Mouse (Mus musculus): ENCODE results near the gene Cda.

The Cda gene

DNA sequence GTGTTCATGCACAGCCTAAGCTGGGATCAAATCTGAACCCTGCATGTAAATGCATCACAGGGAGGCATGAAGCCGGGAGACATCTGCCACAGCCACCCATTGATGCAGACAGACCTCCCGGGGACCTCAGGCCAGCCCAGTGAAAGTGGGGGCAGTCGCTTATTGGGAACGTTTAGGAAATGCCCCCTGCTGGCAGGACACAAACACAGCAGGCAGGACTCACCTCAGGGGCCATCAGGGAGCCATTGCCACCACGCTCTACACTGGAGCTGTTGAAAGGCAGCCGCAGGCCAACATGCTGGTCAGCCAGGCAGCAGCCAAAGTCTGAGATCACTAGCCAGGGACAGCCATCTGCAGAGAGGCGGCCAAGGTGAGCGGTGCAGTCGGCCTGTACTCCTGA lies 52.0 kb downstream of the Cda start:
- in situ Hi-C loops (cut with MboI; ENCODE audit: unreplicated experiment in 2 of 2): loop anchor here (5.0 to 25.0 kb wide), 3 partner anchors 112 to 978 kb away; no protein-coding TSS in a partner anchor

DNA sequence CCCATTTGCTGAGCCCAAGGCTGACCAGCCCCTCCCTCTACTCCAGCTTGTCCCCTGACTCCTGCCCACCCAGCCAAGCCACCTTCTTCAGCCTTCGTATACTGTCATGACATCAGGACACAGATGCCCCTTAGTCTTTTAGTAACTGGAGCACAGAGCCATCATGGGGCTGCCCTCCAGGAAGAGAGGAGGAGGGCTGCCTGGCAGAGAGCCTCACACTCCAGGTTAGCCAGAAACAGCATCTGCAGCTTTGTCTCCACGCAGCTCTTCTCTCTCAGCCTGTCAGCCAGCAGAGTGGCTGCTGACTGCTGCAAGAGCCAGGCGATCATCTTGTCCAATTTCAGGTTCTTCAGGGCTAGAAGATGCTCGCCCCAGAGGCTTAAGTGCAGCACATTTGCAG lies 54.0 kb downstream of the Cda start:
- in situ Hi-C loops (cut with MboI; ENCODE audit: unreplicated experiment in 2 of 2): loop anchor here in 1 of 2 experiments (10.0 to 25.0 kb wide), 2 partner anchors 349 to 976 kb away; no protein-coding TSS in a partner anchor

DNA sequence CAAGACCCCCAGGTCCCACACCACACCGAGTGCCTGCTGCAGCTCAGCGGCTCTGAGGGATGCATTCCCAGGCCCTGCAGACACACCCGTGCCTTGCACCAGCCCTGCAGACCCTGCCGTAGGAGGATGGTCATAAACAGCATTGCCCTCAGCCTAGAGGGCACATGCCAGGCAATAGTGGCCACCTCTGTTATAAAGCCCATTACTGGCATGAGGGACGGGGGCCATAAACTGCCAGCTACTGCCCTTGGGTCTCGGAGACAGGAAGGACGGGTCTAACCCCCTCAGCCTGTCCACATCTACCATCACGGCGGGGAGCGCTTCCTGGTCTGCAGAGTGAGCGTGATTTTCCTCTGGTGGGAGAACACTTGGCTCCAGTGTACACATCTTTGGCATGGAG lies 54.8 kb downstream of the Cda start:
- in situ Hi-C loops (cut with MboI; ENCODE audit: unreplicated experiment in 2 of 2): loop anchor here in 1 of 2 experiments (10.0 to 25.0 kb wide), 2 partner anchors 348 to 976 kb away; no protein-coding TSS in a partner anchor

DNA sequence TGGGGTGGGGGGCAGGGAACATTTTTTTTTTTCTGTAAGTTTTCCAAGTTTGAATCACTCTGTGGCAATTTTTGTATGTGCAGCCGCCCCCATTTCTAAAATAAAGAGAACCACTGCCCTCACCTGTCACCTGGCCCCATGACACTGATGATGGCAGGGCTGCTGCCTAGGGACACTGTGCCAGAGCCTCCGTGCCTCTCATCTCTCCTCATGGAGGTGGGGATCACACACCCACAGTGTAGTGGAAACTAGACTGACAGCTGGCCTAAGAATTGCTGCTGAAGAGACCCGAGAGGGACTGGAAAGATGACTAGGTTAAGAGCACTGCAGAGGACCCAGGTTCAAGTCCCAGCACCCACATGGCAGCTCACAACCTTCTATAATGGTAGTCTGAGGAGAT lies 55.7 kb downstream of the Cda start:
- in situ Hi-C loops (cut with MboI; ENCODE audit: unreplicated experiment in 2 of 2): loop anchor here in 1 of 2 experiments (10.0 to 25.0 kb wide), 2 partner anchors 347 to 975 kb away; no protein-coding TSS in a partner anchor

DNA sequence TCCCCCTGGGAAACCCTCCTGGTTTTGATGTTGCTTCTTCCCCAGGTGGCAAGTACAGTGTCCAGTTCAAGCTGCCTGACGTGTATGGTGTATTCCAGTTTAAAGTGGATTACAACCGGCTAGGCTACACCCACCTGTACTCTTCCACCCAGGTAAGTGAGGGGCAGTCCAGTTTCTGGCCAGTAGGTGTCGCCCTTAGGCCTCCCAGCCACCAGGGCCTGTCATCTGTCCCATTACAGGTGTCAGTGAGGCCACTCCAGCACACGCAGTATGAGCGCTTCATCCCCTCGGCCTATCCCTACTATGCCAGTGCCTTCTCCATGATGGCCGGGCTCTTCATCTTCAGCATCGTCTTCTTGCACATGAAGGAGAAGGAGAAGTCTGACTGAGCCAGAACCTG lies 56.2 kb downstream of the Cda start:
- in situ Hi-C loops (cut with MboI; ENCODE audit: unreplicated experiment in 2 of 2): loop anchor here in 1 of 2 experiments (10.0 to 25.0 kb wide), 2 partner anchors 347 to 974 kb away; no protein-coding TSS in a partner anchor

DNA sequence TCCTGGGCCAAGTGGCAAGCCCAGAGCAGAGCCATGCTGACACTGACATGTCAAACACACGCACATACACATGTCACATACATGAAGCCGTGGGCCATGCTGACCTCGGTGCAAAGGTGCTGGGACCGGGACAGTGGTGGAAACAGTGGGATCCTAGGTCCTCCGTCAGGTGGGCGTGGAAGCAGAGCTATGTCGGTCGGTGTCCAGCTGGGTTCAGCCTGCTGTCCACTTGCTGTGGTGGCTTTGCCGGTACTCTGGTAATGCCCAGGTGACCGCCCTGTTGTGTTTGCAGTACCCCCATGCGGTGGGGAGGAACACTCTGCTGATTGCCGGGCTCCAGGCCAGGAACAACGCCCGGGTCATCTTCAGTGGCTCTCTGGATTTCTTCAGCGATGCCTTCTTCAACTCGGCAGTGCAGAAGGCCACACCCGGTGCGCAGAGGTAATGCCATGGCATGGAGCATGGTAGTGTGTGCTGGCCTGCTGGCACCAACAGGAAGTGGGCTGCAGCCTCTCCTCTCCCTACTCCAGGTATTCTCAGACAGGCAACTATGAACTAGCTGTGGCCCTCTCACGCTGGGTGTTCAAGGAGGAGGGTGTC lies 57.4 kb downstream of the Cda start:
- in situ Hi-C loops (cut with MboI; ENCODE audit: unreplicated experiment in 2 of 2): loop anchor here in 1 of 2 experiments (10.0 to 25.0 kb wide), 2 partner anchors 346 to 973 kb away; no protein-coding TSS in a partner anchor

DNA sequence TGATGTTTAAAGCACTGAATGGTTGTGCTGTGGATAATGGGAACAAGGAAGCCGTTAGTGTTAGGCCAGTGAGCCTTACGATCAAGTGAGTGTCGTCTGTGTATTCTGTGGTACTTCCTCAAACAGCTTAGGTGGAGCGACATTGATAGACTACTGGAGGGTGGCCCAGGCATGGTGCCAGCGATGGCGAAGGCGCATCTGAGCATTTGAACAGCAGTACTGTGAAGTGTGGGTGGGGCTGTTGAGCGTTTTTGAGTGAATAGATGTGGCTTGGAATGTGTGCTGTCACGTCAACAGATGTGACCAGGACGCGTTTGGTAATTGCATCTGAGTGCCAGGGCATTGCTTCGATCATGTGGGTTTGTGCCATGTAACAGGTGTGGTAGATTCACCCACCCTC lies 60.1 kb downstream of the Cda start:
- in situ Hi-C loops (cut with MboI; ENCODE audit: unreplicated experiment in 2 of 2): loop anchor here in 1 of 2 experiments (25.0 kb wide), 1 partner anchor 970 kb away; no protein-coding TSS in a partner anchor

DNA sequence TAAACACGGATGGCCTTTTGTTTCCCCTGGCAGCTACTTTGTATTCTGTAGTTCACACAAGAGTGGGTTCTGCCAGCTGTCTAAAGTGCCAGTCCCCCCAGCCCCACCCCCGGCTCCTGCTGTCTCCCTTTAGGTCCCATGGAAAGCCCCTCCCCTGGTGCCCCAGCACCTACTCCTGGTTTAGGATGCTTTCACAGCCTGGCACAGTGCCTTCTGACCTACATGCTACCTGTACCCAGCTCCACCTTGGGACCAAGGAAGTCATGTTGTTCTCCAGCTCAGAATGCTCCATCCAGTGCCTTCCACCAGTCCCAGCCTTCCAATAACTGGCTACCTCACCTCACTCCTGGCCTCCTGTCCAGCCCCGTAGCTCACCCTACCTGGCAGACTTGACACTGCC lies 60.8 kb downstream of the Cda start:
- in situ Hi-C loops (cut with MboI; ENCODE audit: unreplicated experiment in 2 of 2): loop anchor here in 1 of 2 experiments (25.0 kb wide), 1 partner anchor 970 kb away; no protein-coding TSS in a partner anchor

DNA sequence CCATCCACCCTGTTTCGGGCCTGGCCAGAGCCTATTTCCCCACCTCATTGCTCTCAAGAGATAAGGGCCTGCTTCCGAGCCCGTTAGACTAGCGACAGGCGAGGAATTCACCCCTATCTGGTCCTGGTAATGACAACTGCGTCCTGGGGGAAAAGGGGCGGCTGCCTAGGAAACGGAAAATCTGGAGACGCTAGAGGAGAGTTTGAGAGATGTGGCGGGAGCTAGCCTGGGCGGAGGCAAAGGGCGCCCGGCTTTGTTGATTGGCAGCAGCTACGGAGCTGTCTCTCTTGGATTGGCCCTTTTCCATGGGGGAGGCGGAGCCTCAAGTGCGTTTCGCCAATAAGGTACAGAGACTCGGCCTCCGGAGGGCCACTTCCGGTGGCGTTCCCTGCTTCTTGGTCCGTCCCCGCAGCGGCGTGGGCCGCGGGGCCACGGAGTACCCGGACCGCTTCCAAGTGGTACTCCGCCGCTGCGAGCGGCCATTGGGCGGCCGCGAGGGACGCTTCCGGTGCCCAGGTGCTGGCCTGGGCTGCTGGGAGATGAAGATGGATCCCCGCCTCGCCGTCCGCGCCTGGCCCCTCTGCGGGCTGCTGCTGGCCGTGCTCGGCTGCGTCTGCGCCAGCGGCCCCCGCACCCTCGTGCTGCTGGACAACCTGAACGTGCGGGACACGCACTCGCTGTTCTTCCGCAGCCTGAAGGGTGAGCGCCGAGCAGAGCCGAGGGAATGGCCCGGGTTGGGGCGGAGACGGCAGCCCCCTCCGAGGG lies 63.3 kb downstream of the Cda start, which contains the start of gene Ddost:
TSS of gene Ddost (plus strand) at position 391 of the 765 bp plus-strand sequence.
- in situ Hi-C loops (cut with MboI; ENCODE audit: unreplicated experiment in 2 of 2): loop anchor here in 1 of 2 experiments (25.0 kb wide), 1 partner anchor 967 kb away; no protein-coding TSS in a partner anchor

DNA sequence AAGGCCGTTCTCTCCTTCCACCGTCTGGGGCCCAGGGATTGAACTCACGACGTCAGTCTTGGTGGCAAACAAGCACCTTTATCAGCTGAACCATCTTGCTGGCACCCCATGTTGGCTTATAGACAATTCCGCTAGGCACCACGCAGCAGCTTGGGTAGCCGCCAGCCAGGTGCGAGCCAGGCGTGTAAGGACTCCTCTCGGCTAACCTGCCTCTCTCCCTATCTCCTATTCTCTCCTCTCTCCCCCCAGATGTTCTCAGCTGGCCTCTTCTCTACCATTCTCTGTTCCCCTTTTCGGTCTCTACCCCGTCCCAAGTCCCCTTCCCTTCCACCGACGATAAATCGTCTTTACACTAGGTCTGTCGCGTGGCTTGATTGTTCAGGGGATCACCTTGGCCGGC lies 64.0 kb downstream of the Cda start:
- in situ Hi-C loops (cut with MboI; ENCODE audit: unreplicated experiment in 2 of 2): loop anchor here in 1 of 2 experiments (25.0 kb wide), 1 partner anchor 966 kb away; no protein-coding TSS in a partner anchor

DNA sequence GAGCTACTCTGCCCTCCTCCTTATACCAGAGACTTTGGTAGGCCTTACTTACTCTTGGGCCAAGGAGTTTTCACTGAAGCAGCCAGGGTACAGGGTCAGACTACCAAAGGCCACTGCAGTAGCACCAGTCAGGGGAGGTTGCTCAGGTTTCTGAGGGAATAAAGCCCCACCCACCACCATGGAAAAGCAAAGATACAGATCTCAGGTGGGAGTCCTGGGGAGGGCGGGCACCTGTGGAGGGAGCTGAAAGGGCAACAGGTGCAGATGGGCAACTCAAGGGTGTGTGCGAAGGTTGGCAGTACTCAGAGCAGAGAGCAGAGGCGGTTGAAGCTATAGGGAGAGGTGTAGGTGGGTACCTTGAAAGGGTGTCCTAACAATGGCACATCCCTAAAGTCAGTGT lies 64.8 kb downstream of the Cda start:
- in situ Hi-C loops (cut with MboI; ENCODE audit: unreplicated experiment in 2 of 2): loop anchor here in 1 of 2 experiments (25.0 kb wide), 1 partner anchor 966 kb away; no protein-coding TSS in a partner anchor

DNA sequence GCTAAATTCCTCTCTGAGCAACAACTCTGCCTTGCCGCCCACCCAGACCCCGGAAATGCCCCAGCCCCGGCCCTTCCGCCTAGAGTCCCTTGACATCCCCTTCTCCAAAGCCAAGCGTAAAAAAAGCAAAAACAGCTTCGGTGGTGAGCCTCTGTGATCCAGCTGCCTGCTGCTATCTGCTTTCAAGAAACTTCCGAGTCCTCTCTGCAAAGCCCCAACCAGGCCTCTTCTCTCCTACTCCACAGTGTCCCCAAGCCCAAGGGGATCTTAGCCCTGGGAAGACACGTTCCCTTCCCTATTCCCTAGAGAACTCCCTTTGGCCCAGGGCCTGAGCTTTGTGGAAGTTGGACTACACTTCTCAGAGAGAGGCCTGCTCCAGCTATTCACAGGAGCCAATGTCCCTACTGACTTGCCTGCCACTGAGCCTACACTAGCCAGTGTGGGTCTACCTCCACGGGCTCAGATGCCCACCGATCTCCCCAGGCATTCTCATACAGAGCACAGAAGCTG lies 66.5 kb downstream of the Cda start:
- in situ Hi-C loops (cut with MboI; ENCODE audit: unreplicated experiment in 2 of 2): loop anchor here in 1 of 2 experiments (25.0 kb wide), 1 partner anchor 964 kb away; no protein-coding TSS in a partner anchor

DNA sequence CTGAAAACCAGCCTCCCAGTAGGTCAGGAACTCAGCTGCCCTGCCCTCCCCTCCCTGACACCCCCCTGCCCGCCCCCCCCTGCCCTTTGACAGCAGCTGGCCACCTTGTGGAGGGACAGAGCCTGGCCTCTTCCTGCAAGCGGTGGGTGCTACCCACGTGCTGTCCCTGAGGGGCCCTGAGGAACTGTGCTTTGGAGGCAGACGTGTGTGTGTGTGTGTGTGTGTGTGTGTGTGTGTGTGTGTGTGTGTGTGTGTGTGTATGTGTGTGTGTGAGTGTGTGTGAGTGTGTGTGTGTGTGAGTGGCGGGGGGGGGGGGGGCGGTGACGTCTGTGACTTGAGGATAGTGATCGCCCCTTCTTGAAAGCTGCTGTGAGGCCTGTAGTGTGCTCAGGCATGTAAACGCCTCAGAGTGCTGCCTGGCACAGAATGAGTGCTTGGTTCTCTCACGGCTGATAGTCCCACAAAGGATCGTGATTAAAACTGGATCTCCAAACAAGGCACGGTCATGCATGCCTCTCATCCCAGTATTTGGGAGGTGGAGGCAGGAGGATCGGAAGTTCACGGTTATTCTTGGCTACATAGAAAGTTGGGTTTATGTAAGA lies 73.7 kb downstream of the Cda start:
- in situ Hi-C loops (cut with MboI; ENCODE audit: unreplicated experiment in 2 of 2): loop anchor here in 1 of 2 experiments (25.0 kb wide), 1 partner anchor 107 kb away; no protein-coding TSS in a partner anchor

DNA sequence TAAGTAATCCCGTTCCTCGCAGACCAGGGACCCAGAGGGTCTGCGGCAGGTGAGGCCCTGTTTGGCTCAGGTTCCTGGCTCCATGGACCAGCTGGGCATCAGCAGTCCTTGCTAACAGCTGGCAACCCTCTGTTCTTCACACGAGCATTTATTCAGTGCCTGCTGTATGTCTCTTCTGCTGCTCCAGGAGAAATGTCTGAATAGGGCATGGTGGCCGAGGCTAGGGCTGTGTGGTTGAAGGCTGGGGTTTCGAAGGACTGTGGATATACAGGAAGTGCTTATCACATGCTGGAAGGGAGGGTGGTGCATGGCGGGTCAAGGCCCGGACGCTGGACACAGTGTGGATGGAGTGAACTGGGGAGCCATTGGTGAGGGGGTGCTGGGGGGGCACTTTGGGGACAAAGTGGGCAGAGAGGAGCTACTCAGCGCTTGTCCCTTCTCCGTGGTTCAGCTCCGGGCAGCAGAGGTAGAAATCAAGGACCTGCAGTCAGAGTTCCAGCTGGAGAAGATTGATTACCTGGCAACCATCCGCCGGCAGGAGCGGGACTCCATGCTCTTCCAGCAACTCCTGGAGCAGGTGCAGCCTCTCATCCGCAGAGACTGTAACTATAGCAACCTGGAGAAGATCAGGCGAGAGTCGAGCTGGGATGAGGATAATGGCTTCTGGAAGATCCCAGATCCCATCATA lies 74.4 kb downstream of the Cda start:
- in situ Hi-C loops (cut with MboI; ENCODE audit: unreplicated experiment in 2 of 2): loop anchor here in 1 of 2 experiments (25.0 kb wide), 1 partner anchor 106 kb away; no protein-coding TSS in a partner anchor

DNA sequence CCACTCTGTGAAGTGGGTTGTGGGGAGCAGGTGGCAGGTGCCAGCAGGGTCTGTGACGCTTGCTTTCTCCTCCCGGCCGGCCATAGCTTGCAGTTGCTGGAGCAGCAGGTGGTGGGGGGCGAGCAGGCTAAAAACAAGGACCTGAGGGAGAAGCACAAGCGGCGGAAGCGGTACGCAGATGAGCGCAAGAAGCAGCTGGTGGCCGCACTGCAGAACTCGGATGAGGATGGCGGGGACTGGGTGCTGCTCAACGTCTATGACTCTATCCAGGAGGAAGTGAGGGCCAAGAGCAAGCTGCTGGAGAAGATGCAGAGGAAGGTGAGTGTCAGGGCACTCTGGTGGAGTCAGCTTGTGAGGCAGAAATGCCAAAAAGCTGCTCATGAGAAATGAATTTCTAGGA lies 75.8 kb downstream of the Cda start:
- in situ Hi-C loops (cut with MboI; ENCODE audit: unreplicated experiment in 2 of 2): loop anchor here in 1 of 2 experiments (25.0 kb wide), 1 partner anchor 105 kb away; no protein-coding TSS in a partner anchor

DNA sequence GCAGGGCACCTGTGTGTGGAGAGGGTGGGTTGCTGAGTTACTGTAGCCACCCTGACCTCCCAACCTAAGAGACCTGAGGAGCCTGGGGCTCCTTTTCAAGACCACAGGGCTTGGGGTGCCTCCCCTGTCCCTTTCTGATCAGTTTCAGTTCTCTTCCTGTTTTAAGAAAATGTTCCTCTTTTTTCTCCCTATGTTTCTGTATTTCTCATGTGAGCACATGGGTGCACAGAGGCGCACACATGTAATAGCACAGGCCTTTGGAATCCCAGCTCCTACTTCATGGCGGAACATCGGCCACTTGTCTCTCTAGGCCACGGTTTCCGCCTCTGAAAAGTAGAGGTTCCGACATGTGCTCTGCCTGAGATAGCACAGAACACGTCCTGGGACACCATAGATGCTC lies 79.1 kb downstream of the Cda start:
- in situ Hi-C loops (cut with MboI; ENCODE audit: unreplicated experiment in 2 of 2): loop anchor here in 1 of 2 experiments (10.0 to 25.0 kb wide), 2 partner anchors 101 to 324 kb away; no protein-coding TSS in a partner anchor
